Mouse (Mus musculus): ENCODE measurements around the gene Fam189a1. TPM values are rescaled to one million over a fixed set of nuclear protein-coding genes. Genes with fewer than 3 reads are reported as not detected.

Fam189a1 gene
- polyA plus RNA-seq, 1 experiment, result not detected

DNA sequence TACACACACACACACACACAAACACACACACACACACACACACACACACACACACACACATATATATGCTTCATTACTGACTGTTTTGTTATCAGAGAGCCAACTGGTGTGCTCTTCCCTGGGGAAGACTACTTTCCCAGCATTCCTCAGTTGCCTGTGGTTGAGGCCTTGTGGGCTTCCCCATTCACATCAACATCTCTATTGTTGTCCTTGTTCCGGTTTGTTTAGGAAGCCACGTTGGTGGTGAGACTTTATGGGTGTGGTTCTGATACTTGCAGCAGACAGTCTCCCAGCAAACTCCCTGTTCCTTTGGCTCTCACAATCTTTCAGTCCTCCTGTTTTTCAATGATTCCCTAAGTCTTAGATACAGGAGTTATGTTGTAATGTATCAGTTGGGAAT lies 204.2 kb downstream of the Fam189a1 start:
- no peak for TF ChIP-seq GATA1 (IDR thresholded peaks at IDR 0.05; ENCODE audit: low read length)

DNA sequence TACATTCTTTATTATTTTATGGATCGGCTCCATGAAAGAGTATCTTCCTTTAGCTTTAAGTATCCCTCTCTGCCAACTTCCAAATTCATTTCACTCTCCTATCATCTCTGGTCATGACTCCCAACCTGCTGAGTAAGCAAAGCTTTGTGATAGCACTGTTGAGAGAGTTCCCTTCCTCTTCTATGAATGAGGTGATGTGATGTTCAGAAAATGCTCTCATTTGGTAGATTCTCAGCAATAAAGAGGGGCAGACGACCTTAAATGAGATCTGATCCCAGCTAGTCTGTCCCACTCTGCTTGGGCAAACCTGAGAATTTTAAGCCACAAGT lies 205.6 kb downstream of the Fam189a1 start:
- no peak for TF ChIP-seq GATA1 (IDR thresholded peaks at IDR 0.05; ENCODE audit: low read length)

DNA sequence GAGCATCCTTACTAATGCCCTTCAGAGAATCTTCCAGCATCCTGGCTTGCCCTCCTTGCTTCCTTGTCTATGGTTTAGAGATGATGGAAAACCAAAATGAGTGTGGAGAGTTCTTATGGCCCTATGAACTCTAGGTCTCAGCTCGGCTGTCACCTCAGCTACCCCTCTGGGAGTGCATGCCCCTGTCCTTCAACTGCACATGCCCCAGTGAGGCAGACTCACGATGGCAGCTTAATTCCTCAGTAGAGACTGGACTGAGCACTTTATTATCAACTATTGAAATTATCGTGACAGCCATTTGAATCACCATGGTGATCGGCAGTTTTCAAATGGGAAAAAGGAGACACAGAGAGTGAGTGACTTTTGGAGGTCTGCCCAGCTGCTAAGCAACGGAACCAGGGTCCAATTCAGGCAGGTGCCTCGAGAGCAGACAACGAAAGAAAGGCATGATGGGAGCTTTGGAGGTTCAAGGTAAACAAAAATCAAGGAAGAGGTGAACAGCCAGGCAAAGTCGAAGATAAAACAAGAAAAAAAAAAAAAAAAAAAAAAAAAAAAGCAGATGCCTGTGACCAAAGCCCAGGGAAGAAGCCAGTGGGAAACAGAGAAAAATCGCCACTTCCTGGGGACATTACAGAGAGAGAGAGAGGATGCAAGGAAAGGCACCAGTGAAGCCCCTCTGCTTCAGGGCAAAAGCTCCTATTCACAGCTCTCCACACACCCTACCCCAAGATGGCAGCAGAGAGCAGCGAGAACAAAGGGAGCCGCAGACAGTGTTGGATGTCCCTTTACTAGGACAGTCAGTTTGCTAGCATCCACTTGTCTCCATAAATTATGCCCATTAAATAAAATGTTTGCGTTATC lies 206.2 kb downstream of the Fam189a1 start:
- no peak for TF ChIP-seq GATA1 (IDR thresholded peaks at IDR 0.05; ENCODE audit: low read length)

DNA sequence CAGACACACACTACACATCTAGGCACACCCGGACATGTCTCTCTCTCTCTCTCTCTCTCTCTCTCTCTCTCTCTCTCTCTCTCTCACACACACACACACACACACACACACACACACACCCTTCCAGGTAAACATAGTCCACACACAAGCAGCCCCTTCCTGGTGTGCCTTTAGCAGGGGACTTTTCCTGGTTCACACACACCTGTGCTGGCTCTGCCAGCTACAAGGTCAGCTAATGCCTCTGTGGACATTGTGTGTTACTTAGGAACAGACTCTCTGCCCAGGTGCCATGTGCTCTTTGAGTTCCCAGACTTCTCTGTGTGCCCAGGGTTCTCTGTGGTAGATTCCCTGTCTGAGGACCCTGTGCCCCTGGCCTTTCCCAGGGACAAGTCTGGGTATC lies 206.9 kb downstream of the Fam189a1 start:
- TF ChIP-seq GATA1 (IDR thresholded peaks at IDR 0.05; ENCODE audit: low read length), result no peak

DNA sequence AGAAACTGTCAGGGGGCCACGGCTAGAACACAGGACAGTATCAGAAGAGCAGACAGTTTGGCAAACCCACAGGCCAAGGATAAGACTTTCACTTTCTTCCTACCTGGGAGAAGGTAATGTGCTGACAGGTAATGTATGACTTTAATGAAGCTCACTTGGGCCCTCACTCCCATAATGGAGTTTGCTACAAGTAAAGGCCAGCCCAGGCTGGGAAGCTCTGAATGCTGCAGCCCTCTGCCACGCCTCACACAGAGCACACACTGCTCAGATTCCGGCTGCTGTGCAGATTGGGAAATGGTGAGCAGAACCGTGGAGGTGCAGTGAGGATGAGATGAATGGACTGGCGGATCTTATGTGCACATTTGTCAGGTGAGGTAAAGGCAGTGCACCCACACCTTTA lies 211.7 kb downstream of the Fam189a1 start:
- no peak for TF ChIP-seq GATA1 (IDR thresholded peaks at IDR 0.05; ENCODE audit: low read length)

DNA sequence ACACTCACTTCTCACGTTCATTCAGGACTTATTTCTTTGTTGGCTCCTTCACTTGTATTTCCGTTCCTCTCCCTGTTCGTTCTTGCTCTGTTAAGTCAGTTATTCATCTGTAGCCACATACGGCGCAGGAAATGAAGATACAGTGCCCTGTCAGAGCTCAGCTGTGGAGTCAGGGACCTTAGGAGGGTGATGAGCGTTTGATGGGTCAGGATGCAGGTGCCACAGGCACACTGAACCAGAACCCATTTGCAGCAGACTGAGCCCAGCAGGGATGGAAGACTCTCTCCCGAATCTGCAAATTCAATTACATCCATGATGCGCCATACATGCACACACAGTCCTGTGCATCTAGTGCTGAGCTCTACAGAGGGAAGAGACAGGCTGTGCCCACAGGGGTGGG lies 212.2 kb downstream of the Fam189a1 start:
- TF ChIP-seq GATA1 (IDR thresholded peaks at IDR 0.05; ENCODE audit: low read length), result no peak

DNA sequence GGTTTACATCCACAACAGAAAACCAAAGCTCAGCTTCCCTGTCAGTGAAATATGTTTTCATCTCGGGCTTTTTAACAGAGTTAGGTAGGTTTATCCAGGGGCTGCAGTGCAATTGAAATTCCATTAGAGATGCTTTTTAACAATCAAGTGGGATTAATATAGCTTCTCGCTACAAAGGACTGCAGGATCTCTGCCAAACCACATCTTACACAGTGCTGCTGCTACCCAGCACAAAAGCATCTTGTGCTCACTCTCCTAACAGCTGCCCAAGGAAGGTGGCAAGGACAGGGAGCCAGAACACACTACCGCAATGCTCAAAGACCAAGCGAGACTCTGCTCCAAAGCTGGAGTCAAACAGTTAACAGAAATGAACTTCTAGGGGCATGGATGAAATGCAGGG lies 219.4 kb downstream of the Fam189a1 start:
- no peak for TF ChIP-seq GATA1 (IDR thresholded peaks at IDR 0.05; ENCODE audit: low read length)

DNA sequence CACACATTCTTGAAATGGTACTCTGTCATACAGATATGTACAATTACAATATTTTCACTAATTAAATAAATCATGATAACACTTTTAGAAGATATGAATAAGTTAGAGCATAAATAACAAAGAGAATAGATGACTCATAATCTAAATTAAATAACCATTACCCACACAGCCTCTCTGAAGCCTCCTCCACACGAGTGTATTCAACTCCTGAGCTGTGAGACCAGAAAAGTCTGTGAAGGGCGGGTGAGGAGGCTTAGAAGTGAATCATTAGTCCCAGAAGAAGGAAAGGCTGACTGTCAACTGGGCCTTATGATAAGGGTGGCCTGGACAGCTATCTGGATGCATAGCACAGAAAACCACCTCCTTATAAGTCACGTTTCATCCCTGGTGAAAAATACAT lies 222.3 kb downstream of the Fam189a1 start:
- TF ChIP-seq GATA1 (IDR thresholded peaks at IDR 0.05; ENCODE audit: low read length), result no peak

DNA sequence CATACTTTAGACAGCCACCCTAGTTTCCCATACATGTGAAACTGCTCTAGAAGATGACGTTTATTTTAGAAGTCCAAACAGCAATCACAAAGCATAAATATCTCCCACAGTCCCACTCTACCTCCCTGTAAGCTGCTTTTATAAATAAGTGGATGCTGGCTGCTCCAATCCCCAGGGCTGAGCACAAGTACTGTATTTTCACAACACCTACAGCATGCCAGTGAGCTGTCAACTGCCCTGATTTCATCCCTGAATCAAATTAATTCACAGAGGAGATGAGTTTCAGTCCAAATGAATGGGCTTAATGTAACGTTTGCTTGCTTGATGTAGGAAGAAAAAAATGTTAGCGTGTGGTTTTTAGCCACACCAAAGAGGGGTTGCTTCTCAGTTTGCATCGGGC lies 225.4 kb downstream of the Fam189a1 start:
- no peak for TF ChIP-seq GATA1 (IDR thresholded peaks at IDR 0.05; ENCODE audit: low read length)

DNA sequence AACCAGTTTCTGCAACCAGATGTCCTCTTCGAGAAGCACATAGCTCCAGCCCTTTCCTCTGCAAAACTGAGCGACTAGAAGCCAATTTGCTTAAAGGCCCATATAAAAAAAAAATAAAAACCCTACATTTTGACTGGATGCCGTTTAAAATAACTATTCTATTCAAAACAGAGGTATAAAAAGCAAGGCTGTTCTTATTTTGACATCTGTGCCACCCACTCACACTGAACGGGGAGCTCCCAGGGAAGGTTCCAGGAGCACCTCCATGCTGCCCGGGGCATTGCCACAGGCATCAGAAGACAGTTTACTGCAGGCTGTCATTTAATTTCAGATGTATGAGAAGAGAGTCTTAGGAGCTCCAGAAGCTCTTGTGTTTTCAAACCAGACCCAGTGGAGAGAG lies 232.5 kb downstream of the Fam189a1 start:
- TF ChIP-seq GATA1 (IDR thresholded peaks at IDR 0.05; ENCODE audit: low read length), result no peak

DNA sequence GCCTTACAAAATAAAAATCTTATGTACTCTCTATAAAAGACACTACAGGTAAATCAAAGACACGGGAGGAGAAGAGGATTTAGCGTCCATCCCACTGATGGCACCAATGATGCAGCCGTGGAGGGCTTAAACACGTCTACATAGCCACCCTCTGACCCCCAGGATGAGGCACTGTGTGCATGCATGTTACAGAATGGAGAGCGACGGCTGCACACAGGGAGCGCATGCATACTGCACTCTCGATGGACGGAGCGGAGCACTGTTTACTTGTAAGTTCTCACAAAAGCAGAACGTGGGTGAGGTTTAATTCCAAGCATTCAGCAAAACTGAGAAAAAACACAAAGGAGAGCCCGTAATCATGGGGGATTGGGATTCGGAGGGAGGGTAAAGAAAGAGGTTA lies 235.2 kb downstream of the Fam189a1 start:
- no peak for TF ChIP-seq GATA1 (IDR thresholded peaks at IDR 0.05; ENCODE audit: low read length)

DNA sequence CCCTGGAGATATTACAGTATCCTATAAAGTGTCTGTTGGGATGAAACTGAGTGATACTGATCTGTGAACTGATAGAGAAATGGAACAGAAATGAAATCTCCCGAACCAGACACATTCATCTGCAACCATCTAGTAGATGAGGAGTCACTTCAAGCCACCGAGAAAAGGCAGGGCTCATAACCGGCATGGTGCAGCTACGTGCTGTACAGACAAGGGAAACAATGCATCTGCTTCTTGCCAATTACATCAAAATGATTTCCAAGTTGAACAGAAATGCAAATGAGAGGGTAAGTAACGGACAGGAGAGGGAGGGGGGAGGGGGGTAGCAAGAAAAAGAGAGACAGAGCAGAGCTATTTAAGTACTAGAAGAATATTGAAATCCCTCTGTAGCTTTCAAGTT lies 235.6 kb downstream of the Fam189a1 start:
- no peak for TF ChIP-seq GATA1 (IDR thresholded peaks at IDR 0.05; ENCODE audit: low read length)

DNA sequence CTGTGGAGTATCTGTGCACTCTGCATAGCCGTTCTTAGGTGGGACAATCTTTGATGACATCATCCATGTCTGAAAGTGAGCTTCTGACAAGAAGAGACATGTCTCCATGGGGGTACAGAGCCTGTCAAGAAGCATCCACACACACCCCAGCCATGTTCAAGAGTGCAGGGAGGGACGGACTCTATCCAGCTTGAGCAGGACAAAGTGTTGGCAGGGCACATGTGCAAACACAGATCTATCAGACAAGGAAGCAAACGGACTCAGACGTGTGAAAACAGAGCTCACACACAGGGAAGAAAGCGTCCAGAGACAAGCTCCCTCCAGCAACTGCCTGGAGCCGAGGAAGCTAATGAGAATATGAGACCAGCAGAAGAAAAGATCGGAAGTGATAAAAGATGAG lies 239.7 kb downstream of the Fam189a1 start:
- TF ChIP-seq GATA1 (IDR thresholded peaks at IDR 0.05; ENCODE audit: low read length), result no peak

DNA sequence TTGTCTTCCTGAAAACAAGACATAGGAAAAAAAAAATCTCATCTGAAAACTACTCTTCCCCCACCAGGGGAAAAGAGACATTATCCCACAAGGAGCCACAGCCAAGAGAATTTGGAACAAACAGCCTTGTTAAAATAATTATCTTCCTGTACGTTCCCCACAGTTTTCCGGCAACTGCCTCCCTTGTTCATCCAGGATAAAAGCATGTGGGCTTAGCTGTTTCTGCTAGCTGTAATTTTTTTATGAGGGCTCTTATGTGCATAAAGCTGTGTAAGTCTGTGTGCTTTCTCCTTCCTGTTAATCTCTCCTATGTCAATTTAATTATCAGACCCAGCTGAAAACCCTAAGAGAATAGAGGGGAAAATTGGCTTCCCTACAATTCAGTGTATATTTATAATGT lies 241.2 kb downstream of the Fam189a1 start:
- TF ChIP-seq GATA1 (IDR thresholded peaks at IDR 0.05; ENCODE audit: low read length), result no peak

DNA sequence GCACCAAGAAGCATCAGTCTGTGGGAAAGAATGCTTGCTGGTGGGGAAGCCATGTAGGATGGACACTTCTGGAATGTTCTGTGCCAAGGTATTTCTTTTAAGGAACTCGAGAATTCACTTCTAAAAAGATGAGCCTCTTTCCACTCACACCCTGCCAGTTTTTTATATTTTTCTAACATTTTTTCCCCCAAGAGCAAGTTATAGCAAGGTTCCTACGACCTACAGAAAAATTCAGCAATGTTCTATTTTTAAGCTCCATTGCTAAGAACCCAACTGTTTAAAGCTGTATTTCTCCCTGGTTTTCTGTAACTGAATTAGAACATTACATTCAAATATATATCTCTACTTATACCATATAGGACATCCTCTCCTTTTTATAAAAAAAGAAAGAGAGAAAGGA lies 244.4 kb downstream of the Fam189a1 start:
- TF ChIP-seq GATA1 (IDR thresholded peaks at IDR 0.05; ENCODE audit: low read length), result no peak

DNA sequence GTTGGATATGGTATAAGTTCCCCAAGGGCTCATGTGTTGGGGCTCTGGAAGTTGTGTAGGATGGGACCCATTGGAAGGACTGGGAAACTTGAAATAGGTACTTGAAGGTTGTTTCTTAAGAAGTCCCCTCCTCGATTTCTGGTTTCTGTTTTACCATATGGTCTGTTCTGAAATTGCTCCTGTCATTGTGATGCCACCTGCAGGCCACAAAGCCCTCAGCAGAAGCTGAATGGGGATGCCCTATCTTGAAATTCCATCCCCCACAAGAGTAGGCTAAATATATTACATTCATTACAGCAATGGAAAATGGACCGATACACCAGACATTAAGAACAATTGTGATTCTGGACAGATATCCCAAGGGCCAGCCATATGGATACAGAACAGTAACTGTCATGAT lies 246.2 kb downstream of the Fam189a1 start:
- no peak for TF ChIP-seq GATA1 (IDR thresholded peaks at IDR 0.05; ENCODE audit: low read length)

DNA sequence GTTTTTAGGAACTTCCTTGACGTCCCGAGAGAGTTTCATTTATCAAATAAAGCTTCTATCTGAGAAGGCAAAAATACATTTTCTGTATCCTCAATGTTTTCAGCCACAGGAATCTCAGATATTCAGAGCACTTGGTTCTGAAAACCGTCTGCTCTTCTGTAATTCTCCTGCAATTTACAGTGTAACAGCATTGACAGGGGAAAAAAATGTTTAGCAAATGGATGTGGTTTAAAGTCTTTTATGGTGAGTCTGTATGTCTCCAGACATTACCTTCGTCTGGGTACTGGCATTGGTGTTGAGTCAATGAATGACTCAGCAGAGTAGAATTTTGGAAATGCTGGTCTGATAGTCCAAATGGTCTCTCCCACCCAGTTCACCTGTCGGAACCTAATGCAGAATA lies 249.4 kb downstream of the Fam189a1 start:
- TF ChIP-seq GATA1 (IDR thresholded peaks at IDR 0.05; ENCODE audit: low read length), result no peak

DNA sequence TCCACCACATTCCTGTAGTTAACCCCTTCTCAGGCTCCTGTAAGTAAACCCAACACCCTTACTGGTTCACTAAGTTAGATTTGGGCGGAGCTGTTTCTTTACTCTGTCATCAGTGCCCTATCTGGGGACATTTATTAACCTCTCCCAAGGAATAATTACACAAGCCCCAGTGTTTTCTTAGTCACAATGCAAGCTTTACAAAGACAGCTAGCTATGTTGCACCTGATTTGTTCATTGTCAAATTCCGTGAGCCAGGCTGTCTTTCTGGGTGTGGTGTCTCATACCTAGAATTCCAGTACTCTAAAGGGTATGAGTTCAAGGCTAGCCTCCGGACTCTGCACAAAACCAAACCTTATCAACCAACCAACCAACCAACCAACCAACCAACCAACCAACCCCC lies 250.9 kb downstream of the Fam189a1 start:
- no peak for TF ChIP-seq GATA1 (IDR thresholded peaks at IDR 0.05; ENCODE audit: low read length)
